Mouse (Mus musculus) heart, adult 2 months (tissue): ENCODE results near the gene Tmem171.

Source experiments
- CTCF ChIP-seq: fragments of 200-600 bp; IDR thresholded peaks from 2 replicates; pipeline ENCODE4 v1.8.1; 2022; ENCODE audit warnings: antibody characterized with exemption, mild to moderate bottlenecking, moderate library complexity
- EP300 ChIP-seq: fragments of 200-500 bp; IDR thresholded peaks from 2 replicates; pipeline ENCODE4 v1.6.1; 2011; ENCODE audit warnings: low read depth, low read length, control low read depth; ENCODE audit not compliant: insufficient read depth
- POLR2A ChIP-seq: fragments of 200-500 bp; IDR thresholded peaks from 2 replicates; pipeline ENCODE4 v1.6.1; 2011; ENCODE audit warnings: mild to moderate bottlenecking, low read depth, low read length, control low read depth; ENCODE audit not compliant: insufficient read depth

- no peak for TF ChIP-seq POLR2A
- no peak for TF ChIP-seq EP300
- no peak for TF ChIP-seq CTCF
These were observed 5.4 kb upstream of the Tmem171 start for GRCm38 (mm10) chr13:98699982-98700540.
